Mouse (Mus musculus) midbrain, embryonic 16.5 days (tissue): ENCODE measurements around the gene Aen. TPM values are rescaled to one million over a fixed set of nuclear protein-coding genes. Genes with fewer than 3 reads are reported as not detected.
A peak's percentile ranks its signal among the peaks of the same experiment; 100 is the strongest.

Source experiments
- ATAC-seq: fragments of 200-750 bp; cut with Nextera tagmentation; 2 replicates; pipeline ENCODE4 v1.8.0; 2017; ENCODE audit warnings: moderate TSS enrichment
- H3K27ac ChIP-seq: fragments of 300-500 bp; sonication (generic); 2 replicates; pipeline ENCODE4 v1.5.1; 2014; ENCODE audit warnings: mild to moderate bottlenecking, low read length, mixed read lengths
- H3K27me3 ChIP-seq: fragments of 300-500 bp; sonication (generic); 2 replicates; pipeline ENCODE4 v1.6.1; 2014; ENCODE audit warnings: low read depth, low read length, mixed read lengths; ENCODE audit not compliant: control insufficient read depth, insufficient read depth
- H3K36me3 ChIP-seq: fragments of 300-500 bp; sonication (generic); 2 replicates; pipeline ENCODE4 v1.6.1; 2014; ENCODE audit warnings: mild to moderate bottlenecking, low read length, moderate library complexity, mixed read lengths; ENCODE audit not compliant: control insufficient read depth, insufficient read depth
- H3K4me1 ChIP-seq: fragments of 300-500 bp; sonication (generic); 2 replicates; pipeline ENCODE4 v1.6.1; 2014; ENCODE audit warnings: mild to moderate bottlenecking, low read length, mixed read lengths; ENCODE audit not compliant: control insufficient read depth, insufficient read depth
- H3K4me2 ChIP-seq: fragments of 300-500 bp; sonication (generic); 2 replicates; pipeline ENCODE4 v1.6.1; 2014; ENCODE audit warnings: mild to moderate bottlenecking, low read length, mixed read lengths
- H3K4me3 ChIP-seq: fragments of 300-500 bp; sonication (generic); 2 replicates; pipeline ENCODE4 v1.5.1; 2014; ENCODE audit warnings: low read depth, mild to moderate bottlenecking, low read length, moderate library complexity, mixed read lengths
- H3K9ac ChIP-seq: fragments of 300-500 bp; sonication (generic); 2 replicates; pipeline ENCODE4 v1.6.1; 2014; ENCODE audit warnings: low read depth, low read length, mixed read lengths
- H3K9me3 ChIP-seq: fragments of 300-500 bp; sonication (generic); replicated peaks from 2 replicates; pipeline ENCODE4 v1.6.1; 2014; ENCODE audit warnings: mild to moderate bottlenecking, low read length, mixed read lengths; ENCODE audit not compliant: control insufficient read depth, poor library complexity, severe bottlenecking
- WGBS: fragments of 180-500 bp; shearing (Covaris S2); extraction: QIAGEN DNeasy Blood & Tissue Kit; methylation state at CpG from one replicate; pipeline ENCODE4 v1.1.7; 2014; 5-methylcytosine and 5-hydroxymethylcytosine counted together
- polyA plus RNA-seq: library from polyadenylated mRNA; unstranded; fragments of >200 nt; fragmentation: Nextera tagmentation; extraction: Ambion mirVana; gene quantifications from 2 replicates; pipeline ENCODE4 v1.2.1, GENCODE M21; 2015

Gene Aen
- polyA plus RNA-seq, 1 experiment from 2014 or later = 54.0 TPM

DNA sequence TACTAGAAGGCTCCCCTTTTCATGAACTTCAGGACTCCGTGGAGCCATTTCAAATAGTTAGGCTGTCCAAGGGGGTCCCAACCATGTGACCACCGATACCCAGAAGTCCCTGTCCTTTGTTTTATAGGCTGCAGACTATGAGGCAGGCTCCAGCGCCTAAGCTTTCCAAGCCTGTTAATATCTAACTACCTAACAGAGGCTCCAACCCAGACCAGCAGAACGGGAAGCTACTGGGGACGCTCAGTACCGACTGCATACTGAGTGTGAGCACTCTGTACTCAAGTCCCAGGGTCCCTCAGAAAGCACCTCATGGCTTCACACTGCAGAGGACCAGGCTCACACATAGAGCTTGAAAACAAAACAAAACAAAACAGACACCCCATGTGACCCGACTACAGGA lies 26.9 kb downstream of the Aen start:
- Histone ChIP-seq H3K4me1 (no peaks in the 10 kb centered on the region), H3K36me3 (no peaks in the 10 kb centered on the region), H3K9ac (no peak overlapping the region), H3K27ac (no peak overlapping the region), H3K4me3 (no peak overlapping the region), H3K27me3 (no peaks in the 10 kb centered on the region), H3K4me2 (no peak overlapping the region), H3K9me3 (no peaks in the 10 kb centered on the region)
- ATAC-seq = no peak
- 72% methylated on average over 7 of the region's 7 CpGs for WGBS

DNA sequence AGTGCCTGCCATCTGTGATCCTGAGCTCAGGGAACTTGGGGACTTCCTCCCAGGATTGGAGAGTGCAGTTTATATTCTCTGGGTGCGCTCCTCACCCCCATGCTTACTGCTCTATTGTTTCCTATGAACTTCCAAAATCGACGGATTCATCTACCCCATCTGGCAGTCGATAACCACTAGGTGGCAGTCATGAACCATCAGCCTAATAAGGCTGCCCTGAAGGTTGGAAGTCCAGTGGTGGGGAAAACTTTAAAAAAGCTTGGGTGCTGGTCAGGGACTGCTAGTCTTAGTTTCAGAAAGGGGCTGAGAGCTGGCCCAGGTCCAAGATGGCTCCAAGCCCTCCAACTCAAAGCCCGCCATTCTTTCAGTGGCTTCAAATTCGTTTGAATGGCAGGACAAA lies 28.6 kb downstream of the Aen start:
- Histone ChIP-seq H3K4me1 (no peaks in the 10 kb centered on the region), H3K27me3 (no peaks in the 10 kb centered on the region), H3K36me3 (no peaks in the 10 kb centered on the region), H3K9ac (no peak overlapping the region), H3K9me3 (no peaks in the 10 kb centered on the region), H3K27ac (no peak overlapping the region), H3K4me2 (no peak overlapping the region), H3K4me3 (no peak overlapping the region)
- WGBS = 12% methylated on average over 6 of the region's 6 CpGs
- ATAC-seq = peak; percentile 69; the same call in 1 of the 2 replicates

DNA sequence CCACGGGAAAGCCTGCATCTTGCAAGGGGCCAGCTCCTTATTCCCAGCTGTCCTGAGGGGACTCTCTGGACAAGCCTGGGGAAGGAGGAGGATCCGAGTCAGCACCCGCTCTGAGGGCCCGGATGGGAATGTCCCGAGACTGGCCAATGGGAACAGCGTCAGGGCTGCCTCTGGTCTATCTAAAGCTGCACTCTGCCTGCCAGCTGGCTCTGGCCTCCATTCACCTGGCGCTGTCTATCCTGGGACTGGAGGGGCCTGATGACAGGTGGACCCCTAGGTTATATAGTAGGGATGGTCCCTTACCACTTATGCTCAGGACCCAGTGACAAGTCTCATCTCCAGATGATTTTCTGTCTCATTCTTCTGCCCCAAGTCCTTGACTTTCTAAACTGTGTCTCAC lies 29.1 kb downstream of the Aen start:
- Histone ChIP-seq H3K9me3 (no peaks in the 10 kb centered on the region), H3K9ac (no peak overlapping the region), H3K4me2 (no peak overlapping the region), H3K4me3 (no peak overlapping the region), H3K4me1 (no peaks in the 10 kb centered on the region), H3K27ac (no peak overlapping the region), H3K27me3 (no peaks in the 10 kb centered on the region), H3K36me3 (no peaks in the 10 kb centered on the region)
- 58% methylated on average over 7 of the region's 7 CpGs for WGBS
- ATAC-seq = 0 out of 2 replicates have a peak, but pooled peaks have one; percentile 32

DNA sequence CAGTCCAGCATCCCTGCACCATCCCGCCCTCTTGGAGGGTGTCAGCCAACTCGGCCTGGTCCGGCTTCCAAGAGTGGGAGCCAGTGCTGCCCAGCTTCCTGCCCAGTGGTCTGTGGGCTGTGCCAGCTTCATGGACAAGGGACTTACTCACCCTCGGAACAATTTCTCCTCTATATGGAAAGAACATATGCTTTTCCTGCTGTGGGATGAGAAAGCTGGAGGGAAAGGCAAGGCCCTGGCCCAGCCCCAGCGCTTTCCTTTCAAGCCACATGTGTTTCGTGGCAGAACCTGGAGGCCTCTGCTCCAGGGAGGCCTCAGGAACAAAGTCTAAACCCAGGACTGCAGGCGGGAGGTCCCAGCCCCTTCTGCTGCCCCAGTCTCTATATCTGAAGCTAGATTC lies 30.0 kb downstream of the Aen start:
- no peak overlapping the region for H3K27ac ChIP-seq
- H3K4me3 ChIP-seq = no peak overlapping the region
- H3K9ac ChIP-seq = no peak overlapping the region
- H3K27me3 ChIP-seq = no peaks in the 10 kb centered on the region
- H3K4me2 ChIP-seq = no peak overlapping the region
- no peak for ATAC-seq
- H3K9me3 ChIP-seq = no peaks in the 10 kb centered on the region
- no peaks in the 10 kb centered on the region for H3K36me3 ChIP-seq
- WGBS = 85% methylated on average over 7 of the region's 7 CpGs
- no peaks in the 10 kb centered on the region for H3K4me1 ChIP-seq

DNA sequence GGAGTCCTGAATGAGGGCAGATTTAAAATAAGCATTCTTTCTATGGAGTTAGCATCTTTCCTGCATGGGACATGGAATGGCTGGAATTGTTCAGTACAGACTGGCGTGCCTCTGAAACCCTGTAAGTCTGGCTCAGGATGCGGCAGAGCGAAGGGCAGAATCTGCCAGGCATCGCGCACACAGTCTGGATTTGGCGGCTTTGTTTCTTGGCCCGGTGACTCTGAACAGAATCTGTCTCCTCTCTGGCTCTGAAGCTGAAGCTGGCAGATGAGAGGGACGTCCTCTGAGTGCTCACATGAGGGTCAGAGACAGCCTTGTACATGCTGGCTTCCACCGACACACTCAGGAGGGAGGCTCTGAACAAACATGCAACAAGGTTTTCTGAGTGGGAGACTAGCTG lies 30.5 kb downstream of the Aen start:
- no peaks in the 10 kb centered on the region for H3K27me3 ChIP-seq
- no peak overlapping the region for H3K4me2 ChIP-seq
- no peaks in the 10 kb centered on the region for H3K36me3 ChIP-seq
- H3K9me3 ChIP-seq = no peaks in the 10 kb centered on the region
- H3K9ac ChIP-seq = no peak overlapping the region
- H3K27ac ChIP-seq = no peak overlapping the region
- no peak overlapping the region for H3K4me3 ChIP-seq
- no peak for ATAC-seq
- WGBS = 81% methylated on average over 9 of the region's 9 CpGs
- H3K4me1 ChIP-seq = no peaks in the 10 kb centered on the region

DNA sequence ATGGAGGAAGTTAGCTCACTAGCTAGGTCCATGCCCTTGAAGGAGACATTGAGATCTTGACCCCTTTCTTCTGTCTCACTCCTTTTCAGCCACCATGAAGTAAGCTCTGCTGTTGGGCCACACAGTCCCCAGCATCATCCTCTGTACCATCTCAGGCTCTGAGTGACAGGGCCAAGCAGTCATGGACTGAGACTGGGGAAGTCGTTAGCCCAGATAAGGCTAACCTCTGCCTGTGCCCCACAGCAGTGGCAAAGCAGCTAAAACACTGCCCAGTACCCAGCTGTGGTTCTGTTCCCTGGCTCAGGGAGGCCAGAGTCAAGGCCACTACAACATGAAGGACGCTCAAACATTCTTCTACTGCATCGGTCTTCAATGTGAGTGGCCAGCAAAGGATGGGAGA lies 31.6 kb downstream of the Aen start:
- ATAC-seq = no peak
- no peak overlapping the region for H3K4me3 ChIP-seq
- no peaks in the 10 kb centered on the region for H3K9me3 ChIP-seq
- H3K27ac ChIP-seq = no peak overlapping the region
- H3K27me3 ChIP-seq = no peaks in the 10 kb centered on the region
- H3K36me3 ChIP-seq = no peaks in the 10 kb centered on the region
- no peak overlapping the region for H3K4me2 ChIP-seq
- no peak overlapping the region for H3K9ac ChIP-seq
- 82% methylated on average over 3 of the region's 3 CpGs for WGBS
- no peaks in the 10 kb centered on the region for H3K4me1 ChIP-seq

DNA sequence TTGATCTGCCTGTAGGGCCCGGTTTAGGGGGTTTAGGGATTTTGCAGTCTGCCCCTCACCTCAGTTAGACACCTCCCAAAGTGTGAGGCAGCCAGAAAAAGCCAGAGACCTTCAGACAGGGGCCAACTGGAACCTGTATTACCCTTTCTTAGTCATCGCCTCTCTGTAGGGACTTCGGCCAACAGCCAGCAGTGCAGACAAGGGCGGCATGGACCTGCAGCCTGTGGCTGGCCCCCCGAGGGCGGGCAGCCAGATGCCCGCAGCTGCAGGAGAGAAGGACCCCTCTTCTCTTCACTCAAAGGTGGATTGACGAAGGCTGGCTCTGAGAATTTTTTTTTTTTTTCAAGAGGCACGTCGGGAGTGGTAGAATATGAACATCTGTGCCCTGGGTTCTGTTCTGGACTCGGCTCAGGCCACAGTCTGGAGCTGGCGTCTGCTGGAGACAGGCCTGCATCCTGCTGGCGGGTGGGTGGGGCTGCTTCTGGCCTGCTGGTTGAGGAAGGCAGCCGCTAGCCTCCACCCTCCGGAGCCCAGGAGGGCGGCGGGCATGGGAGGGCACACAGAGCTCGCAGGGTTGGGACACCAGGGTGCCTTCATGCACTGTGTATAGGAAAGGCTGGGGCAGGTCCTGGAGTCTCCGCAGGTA lies 43.4 kb downstream of the Aen start:
- no peak overlapping the region for H3K27ac ChIP-seq
- H3K36me3 ChIP-seq = no peaks in the 10 kb centered on the region
- 69% methylated on average over 19 of the region's 19 CpGs for WGBS
- ATAC-seq = no peak
- no peaks in the 10 kb centered on the region for H3K27me3 ChIP-seq
- H3K4me3 ChIP-seq = no peak overlapping the region
- H3K9ac ChIP-seq = no peak overlapping the region
- H3K4me2 ChIP-seq = no peak overlapping the region
- no peaks in the 10 kb centered on the region for H3K9me3 ChIP-seq
- no peaks in the 10 kb centered on the region for H3K4me1 ChIP-seq

DNA sequence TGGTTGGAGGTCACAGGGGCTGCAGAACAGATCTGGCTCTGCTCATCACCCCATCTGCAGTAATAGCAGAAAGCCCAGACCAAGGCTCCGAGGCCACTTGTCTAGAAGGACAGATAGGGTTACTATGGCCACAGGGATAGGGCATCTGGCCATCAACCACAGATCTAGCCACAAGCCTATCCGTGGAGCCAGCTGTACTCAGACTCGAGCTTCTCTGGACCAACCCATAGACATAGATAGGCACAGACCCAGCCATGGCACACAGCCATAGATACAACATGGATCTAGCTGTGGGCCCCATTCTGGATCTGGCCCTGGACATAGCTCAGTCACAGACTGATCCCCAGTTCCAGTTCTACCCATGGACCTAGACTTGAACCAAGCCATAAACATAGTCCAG lies 45.3 kb downstream of the Aen start:
- no peak overlapping the region for H3K9ac ChIP-seq
- H3K36me3 ChIP-seq = no peaks in the 10 kb centered on the region
- H3K27me3 ChIP-seq = no peaks in the 10 kb centered on the region
- no peak overlapping the region for H3K27ac ChIP-seq
- no peaks in the 10 kb centered on the region for H3K9me3 ChIP-seq
- H3K4me3 ChIP-seq = no peak overlapping the region
- no peaks in the 10 kb centered on the region for H3K4me1 ChIP-seq
- WGBS = 92% methylated on average over 3 of the region's 3 CpGs
- no peak overlapping the region for H3K4me2 ChIP-seq
- ATAC-seq = no peak

DNA sequence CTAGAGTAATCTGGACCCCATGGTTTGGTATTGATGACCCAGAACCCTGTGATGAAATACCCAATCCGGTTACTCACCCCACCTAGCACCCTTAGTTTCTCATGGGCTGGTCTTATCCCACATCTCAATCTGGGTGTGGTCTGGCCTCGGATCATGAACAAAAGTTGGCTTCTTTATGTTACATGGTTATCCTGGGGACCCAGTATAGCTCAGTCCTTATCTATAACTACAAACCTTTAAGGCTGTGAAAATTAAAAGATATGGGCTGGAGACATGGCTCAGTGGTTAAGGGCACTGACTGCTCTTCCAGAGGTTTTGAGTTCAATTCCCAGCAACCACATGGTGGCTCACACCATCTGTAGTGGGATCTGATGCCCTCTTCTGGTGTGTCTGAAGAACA lies 46.9 kb downstream of the Aen start:
- H3K27me3 ChIP-seq = no peaks in the 10 kb centered on the region
- H3K27ac ChIP-seq = no peak overlapping the region
- WGBS = 91% methylated on average over 2 of the region's 2 CpGs
- H3K9ac ChIP-seq = no peak overlapping the region
- no peaks in the 10 kb centered on the region for H3K36me3 ChIP-seq
- ATAC-seq = no peak
- H3K9me3 ChIP-seq = 0 out of 2 replicates have a peak, but pooled peaks cover 3% of the 10 kb centered on the region
- H3K4me3 ChIP-seq = no peak overlapping the region
- H3K4me1 ChIP-seq = no peaks in the 10 kb centered on the region
- no peak overlapping the region for H3K4me2 ChIP-seq
